Comparison of ENCODE assay signal across 8 mouse cellular contexts in genomic region chr17:26676252-26676615, GRCm38 (mm10). TPM values are rescaled to one million over a fixed set of nuclear protein-coding genes. Genes with fewer than 3 reads are reported as not detected.
DNase-seq lines count a peak whose midpoint lies in the region; ATAC-seq and TF ChIP-seq lines count a peak whose summit lies in the region.

No protein-coding gene starts in this region.

- peak overlapping the region; percentile 86 for H3K4me3 ChIP-seq in heart, embryonic 12.5 days
- peak overlapping the region; percentile 84 for H3K4me3 ChIP-seq in kidney, postnatal 0 days (replicated peaks; ENCODE audit: low read depth, low read length)
- H3K4me3 ChIP-seq in liver, embryonic 11.5 days (ENCODE audit: low read depth, low read length): peak overlapping the region; percentile 93
- H3K4me3 ChIP-seq in stomach, embryonic 14.5 days (ENCODE audit: low read depth, low read length): peak overlapping the region; percentile 81

- DNase-seq in B cell, adult 2 months: peak; percentile 95 to 97
- DNase-seq in brain, adult 2 months (ENCODE audit: low read depth, low spot score): peak; percentile 96
- DNase-seq in kidney, postnatal 0 days (ENCODE audit: low spot score): peak; percentile 95
- peak; percentile 89 for DNase-seq in liver, embryonic 11.5 days (ENCODE audit: low spot score)
- DNase-seq in naive thymus-derived CD4-positive, alpha-beta T cell, adult 2 months (ENCODE audit: low read depth): peak; percentile 96

- peaks cover 13% of the 10 kb centered on the region for H3K36me3 ChIP-seq in heart, embryonic 12.5 days
- no peaks in the 10 kb centered on the region for H3K36me3 ChIP-seq in kidney, postnatal 0 days (ENCODE audit: insufficient read depth, low read length)
- peaks cover 8% of the 10 kb centered on the region for H3K36me3 ChIP-seq in liver, embryonic 11.5 days (ENCODE audit: control insufficient read depth, insufficient read depth, low read length)
- H3K36me3 ChIP-seq in stomach, embryonic 14.5 days (ENCODE audit: control insufficient read depth, insufficient read depth, low read length): no peaks in the 10 kb centered on the region

- TF ChIP-seq CTCF in kidney, postnatal 0 days (IDR thresholded peaks at IDR 0.05; ENCODE audit: low read depth): no peak

- no peaks in the 10 kb centered on the region for H3K27me3 ChIP-seq in heart, embryonic 12.5 days (replicated peaks)
- H3K27me3 ChIP-seq in kidney, postnatal 0 days (ENCODE audit: insufficient read depth, low read length): no peaks in the 10 kb centered on the region
- H3K27me3 ChIP-seq in liver, embryonic 11.5 days (replicated peaks; ENCODE audit: control insufficient read depth, insufficient read depth, low read length): no peaks in the 10 kb centered on the region
- no peaks in the 10 kb centered on the region for H3K27me3 ChIP-seq in stomach, embryonic 14.5 days (ENCODE audit: control insufficient read depth, insufficient read depth, low read length)

- under 1% methylated on average over 30 of the region's 30 CpGs for WGBS in heart, embryonic 12.5 days
- WGBS in kidney, postnatal 0 days: 1% methylated on average over 30 of the region's 30 CpGs
- under 1% methylated on average over 30 of the region's 30 CpGs for WGBS in liver, embryonic 11.5 days
- under 1% methylated on average over 30 of the region's 30 CpGs for WGBS in stomach, embryonic 14.5 days

- H3K27ac ChIP-seq in heart, embryonic 12.5 days (ENCODE audit: poor library complexity, severe bottlenecking): peak overlapping the region; percentile 94
- peak overlapping the region; percentile 95 for H3K27ac ChIP-seq in kidney, postnatal 0 days
- H3K27ac ChIP-seq in liver, embryonic 11.5 days (ENCODE audit: low read depth, low read length): peak overlapping the region; percentile 90
- H3K27ac ChIP-seq in stomach, embryonic 14.5 days (ENCODE audit: low read length): peak overlapping the region; percentile 83

- peaks cover 23% of the 10 kb centered on the region for H3K4me1 ChIP-seq in heart, embryonic 12.5 days (replicated peaks)
- H3K4me1 ChIP-seq in kidney, postnatal 0 days (replicated peaks; ENCODE audit: insufficient read depth, low read length): peaks cover 6% of the 10 kb centered on the region; the same call in 1 of the 2 replicates
- peaks cover 30% of the 10 kb centered on the region for H3K4me1 ChIP-seq in liver, embryonic 11.5 days (replicated peaks; ENCODE audit: control insufficient read depth, insufficient read depth, low read length)
- H3K4me1 ChIP-seq in stomach, embryonic 14.5 days (ENCODE audit: control insufficient read depth, insufficient read depth, low read length): peaks cover 4% of the 10 kb centered on the region; the same call in 1 of the 2 replicates

- H3K9ac ChIP-seq in heart, embryonic 12.5 days: peak overlapping the region; percentile 84
- H3K9ac ChIP-seq in kidney, postnatal 0 days (ENCODE audit: low read depth, low read length): peak overlapping the region; percentile 76
- H3K9ac ChIP-seq in liver, embryonic 11.5 days (ENCODE audit: low read depth, low read length): peak overlapping the region; percentile 92
- peak overlapping the region; percentile 60 for H3K9ac ChIP-seq in stomach, embryonic 14.5 days (replicated peaks; ENCODE audit: low read depth, low read length)

- peak; percentile 93 for ATAC-seq in erythroblast, adult 5-6 weeks (replicated peaks; ENCODE audit: low FRiP score, poor library complexity, severe bottlenecking)
- peak; percentile 96 for ATAC-seq in heart, embryonic 12.5 days (ENCODE audit: insufficient number of reproducible peaks, low FRiP score)
- peak; percentile 94 for ATAC-seq in kidney, postnatal 0 days (replicated peaks; ENCODE audit: low FRiP score, low read depth)
- peak; percentile 90 for ATAC-seq in liver, embryonic 11.5 days (replicated peaks; ENCODE audit: low FRiP score)
- peak; percentile 95 for ATAC-seq in stomach, embryonic 14.5 days (ENCODE audit: insufficient number of reproducible peaks, insufficient read depth, low FRiP score, low read depth)

- peak overlapping the region; percentile 76 for H3K4me2 ChIP-seq in heart, embryonic 12.5 days
- peak overlapping the region; percentile 57 for H3K4me2 ChIP-seq in kidney, postnatal 0 days (ENCODE audit: low read length)
- H3K4me2 ChIP-seq in liver, embryonic 11.5 days: peak overlapping the region; percentile 77
- peak overlapping the region; percentile 57 for H3K4me2 ChIP-seq in stomach, embryonic 14.5 days (replicated peaks; ENCODE audit: low read depth, low read length)

- H3K9me3 ChIP-seq in heart, embryonic 12.5 days (replicated peaks): no peaks in the 10 kb centered on the region
- H3K9me3 ChIP-seq in kidney, postnatal 0 days (replicated peaks; ENCODE audit: low read length): no peaks in the 10 kb centered on the region
- H3K9me3 ChIP-seq in liver, embryonic 11.5 days (ENCODE audit: control insufficient read depth, low read length): no peaks in the 10 kb centered on the region
- no peaks in the 10 kb centered on the region for H3K9me3 ChIP-seq in stomach, embryonic 14.5 days (ENCODE audit: control insufficient read depth, low read depth, low read length)

RNA-seq across cellular contexts. Expression of gene Atp6v0e, which starts 13.2 kb away (rescaled TPM):
- 119 and 130 TPM in 2 replicates for total RNA-seq in erythroblast, adult 5-6 weeks (2015; ENCODE audit: low replicate concordance)
- total RNA-seq in erythroblast, adult 5-6 weeks (2017; ENCODE audit: low replicate concordance): 100 and 176 TPM in 2 replicates
- polyA plus RNA-seq in heart, embryonic 12.5 days (2016; fragmentation: Nextera tagmentation; extraction: Ambion mirVana): 176 and 193 TPM in 2 replicates
- 459 and 492 TPM in 2 replicates for polyA plus RNA-seq in kidney, postnatal 0 days (2015; fragmentation: Nextera tagmentation; extraction: Ambion mirVana)
- polyA plus RNA-seq in liver, embryonic 11.5 days (2014; fragmentation: Nextera tagmentation; extraction: Ambion mirVana): 244 and 245 TPM in 2 replicates
- polyA plus RNA-seq in stomach, embryonic 14.5 days (2014; fragmentation: Nextera tagmentation; extraction: Ambion mirVana): 179 and 183 TPM in 2 replicates

RNA-seq across cellular contexts. Expression of gene Crebrf, which starts 39.2 kb away (rescaled TPM):
- total RNA-seq in erythroblast, adult 5-6 weeks (2015; ENCODE audit: low replicate concordance): 25.9 and 33.4 TPM in 2 replicates
- total RNA-seq in erythroblast, adult 5-6 weeks (2017; ENCODE audit: low replicate concordance): 65.0 and 158 TPM in 2 replicates
- 5.4 and 7.0 TPM in 2 replicates for polyA plus RNA-seq in heart, embryonic 12.5 days (2016; fragmentation: Nextera tagmentation; extraction: Ambion mirVana)
- polyA plus RNA-seq in kidney, postnatal 0 days (2015; fragmentation: Nextera tagmentation; extraction: Ambion mirVana): 13.8 and 17.6 TPM in 2 replicates
- polyA plus RNA-seq in liver, embryonic 11.5 days (2014; fragmentation: Nextera tagmentation; extraction: Ambion mirVana): 1.8 and 2.4 TPM in 2 replicates
- polyA plus RNA-seq in stomach, embryonic 14.5 days (2014; fragmentation: Nextera tagmentation; extraction: Ambion mirVana): 9.0 and 11.7 TPM in 2 replicates

Comparison
In these comparisons a context has a peak if more than half of its experiments do, and no peak if none do; other contexts are left out.
1. Peak in every context shown above with its lines: DNase-seq, ATAC-seq, H3K4me3 ChIP-seq and H3K27ac ChIP-seq.